Mouse (Mus musculus) cerebral cortex, adult 2 months (tissue): ENCODE measurements around the gene Srms.

Experiments
- WGBS: fragments of 180-500 bp; shearing (Covaris S2); methylation state at CpG from one replicate; pipeline ENCODE4 v1.1.7; 2018; 5-methylcytosine and 5-hydroxymethylcytosine counted together

The Srms gene

DNA sequence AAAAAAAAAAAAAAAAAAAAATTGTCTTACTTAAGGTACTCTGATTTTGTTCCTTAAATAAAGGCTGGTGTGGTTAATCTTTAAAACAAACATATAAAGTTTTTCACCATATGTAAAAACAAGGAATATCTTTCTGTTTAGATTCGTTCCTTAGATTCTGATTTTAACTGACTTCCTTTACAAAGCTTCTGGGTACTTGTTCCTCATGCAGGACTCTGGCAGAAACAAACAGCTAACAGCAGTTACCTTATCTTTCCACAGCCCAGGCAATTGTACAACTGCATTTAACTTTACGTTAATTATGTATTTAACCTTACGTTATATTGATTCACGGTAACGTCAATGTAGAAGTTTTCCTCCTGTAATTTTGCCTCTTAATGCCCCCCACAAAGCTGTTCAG lies 46.5 kb downstream of the Srms start:
- 89% methylated on average over 5 of the region's 5 CpGs for WGBS

DNA sequence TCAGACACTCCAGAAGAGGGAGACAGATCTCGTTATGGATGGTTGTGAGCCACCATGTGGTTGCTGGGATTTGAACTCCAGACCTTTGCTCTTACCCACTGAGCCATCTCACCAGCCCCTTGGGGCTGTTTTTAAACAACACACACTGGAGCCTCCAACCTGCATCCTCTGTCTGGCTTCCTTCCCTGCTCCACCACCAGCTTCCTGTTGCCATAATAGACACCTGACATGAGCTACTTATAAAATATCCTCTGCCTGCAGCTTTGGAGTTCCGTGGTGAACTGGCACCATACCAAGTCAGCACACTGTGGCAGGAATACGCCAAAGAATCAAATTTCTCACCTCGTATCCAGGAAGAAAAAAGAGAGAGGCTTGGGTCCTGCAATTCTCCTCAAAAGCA lies 52.2 kb downstream of the Srms start:
- 24% methylated on average over 4 of the region's 4 CpGs for WGBS

DNA sequence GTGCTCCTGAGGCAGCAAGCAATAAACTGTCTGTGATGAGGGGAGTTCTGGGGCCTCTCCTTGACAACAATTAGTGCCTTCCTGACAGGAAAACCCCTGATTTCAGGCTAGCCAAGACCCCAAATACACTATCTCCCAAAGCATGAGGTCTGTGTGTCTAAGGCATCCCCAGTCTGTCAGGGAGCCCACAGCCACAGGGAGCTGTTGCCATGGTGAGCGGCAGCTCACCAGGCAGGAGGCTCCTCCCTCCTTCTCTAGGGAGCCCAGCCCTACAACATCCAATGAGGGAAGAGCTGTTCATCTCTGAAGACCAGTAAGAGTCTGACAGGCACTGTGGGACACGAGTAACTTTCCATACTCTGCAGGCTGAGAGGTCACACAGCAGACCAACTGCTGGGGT lies 53.2 kb downstream of the Srms start:
- 7% methylated on average over 2 of the region's 2 CpGs for WGBS

DNA sequence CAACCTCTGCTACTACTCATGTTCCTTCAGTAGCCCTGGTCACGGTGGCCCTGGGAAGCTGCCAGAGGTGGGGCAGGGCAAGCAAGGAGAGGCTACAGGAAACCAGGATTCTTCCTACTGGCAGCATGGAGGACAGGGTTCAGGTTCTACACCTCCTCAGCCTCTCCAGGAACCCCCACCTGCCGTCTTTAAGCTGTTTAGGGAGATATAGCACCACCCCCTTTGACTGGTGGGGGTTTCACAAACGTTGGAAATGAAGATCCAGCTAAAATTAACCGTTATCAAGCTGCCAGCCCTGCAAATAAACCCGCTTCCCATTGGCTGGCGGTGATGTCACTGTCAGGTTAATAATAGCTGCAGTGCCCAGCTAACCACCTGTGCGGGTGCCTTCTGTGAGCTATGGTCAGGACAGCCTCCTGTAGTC lies 53.9 kb downstream of the Srms start:
- WGBS, result 18% methylated on average over 7 of the region's 7 CpGs

DNA sequence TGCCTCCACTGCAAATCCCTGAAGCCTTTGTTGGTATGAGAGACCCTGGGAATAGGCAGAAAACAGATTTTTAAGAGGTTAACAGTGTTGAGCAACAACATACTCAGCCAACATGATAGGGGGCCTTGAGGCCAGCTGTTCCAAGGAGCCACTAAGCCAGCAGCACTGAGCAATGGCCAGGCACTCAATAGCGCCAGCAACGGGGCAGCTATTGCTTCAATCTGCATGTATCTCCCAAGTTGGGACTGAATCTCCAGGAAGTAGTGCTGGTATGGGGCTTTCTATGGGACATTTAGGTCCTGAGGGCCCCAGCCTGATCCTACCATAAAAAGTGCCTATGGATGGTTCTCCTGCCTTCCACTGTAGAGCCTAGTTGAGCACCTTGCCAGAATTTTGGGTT lies 54.5 kb downstream of the Srms start:
- WGBS, result 69% methylated on average over 2 of the region's 2 CpGs

DNA sequence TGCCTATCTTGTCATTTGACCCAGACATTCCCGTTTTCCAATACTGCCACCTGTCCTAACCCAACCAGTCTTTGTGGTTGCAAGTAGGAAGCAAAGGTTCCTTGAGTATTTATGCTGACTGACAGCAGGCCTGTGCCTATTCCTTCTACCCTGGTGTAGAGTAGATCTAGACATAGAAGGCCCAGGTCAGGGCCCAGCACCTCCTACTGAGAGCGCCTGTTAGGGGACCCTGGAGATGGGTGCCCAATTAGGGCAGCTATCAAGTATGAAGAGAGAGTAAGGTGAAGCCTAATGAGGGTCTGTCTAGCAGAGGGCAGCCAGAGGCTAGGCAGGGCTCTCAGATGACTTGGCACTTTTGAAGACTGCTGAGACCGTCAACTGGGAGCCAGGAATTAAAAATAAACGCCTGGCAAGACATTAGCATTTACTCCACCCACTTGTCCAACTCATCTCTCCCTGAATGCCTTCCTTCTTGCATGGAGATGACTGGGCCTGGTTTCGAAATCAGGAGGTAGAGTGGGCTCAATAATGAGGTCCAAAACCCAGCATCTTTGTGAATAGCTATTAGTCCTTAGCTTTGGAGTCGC lies 55.2 kb downstream of the Srms start:
- 49% methylated on average over 6 of the region's 6 CpGs for WGBS

DNA sequence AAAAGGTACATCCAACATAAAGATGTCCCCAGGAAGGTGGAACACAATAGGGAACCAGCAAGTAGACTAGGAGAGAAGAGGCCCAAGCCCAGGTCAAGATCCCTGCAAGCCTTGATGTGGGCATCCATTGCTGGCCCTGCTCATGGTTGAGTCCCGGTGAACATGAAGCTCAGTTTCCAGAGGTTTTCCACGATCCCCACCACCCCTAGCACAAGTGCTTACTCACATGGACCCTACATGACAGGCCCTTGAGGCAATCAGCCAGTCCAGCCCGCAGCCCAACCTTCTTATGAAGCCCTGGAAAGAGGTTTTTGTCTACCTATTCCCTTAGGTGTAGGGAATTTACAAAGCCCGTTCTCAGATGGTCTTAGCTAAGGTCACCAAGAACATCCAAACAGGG lies 55.8 kb downstream of the Srms start:
- WGBS, result 65% methylated on average over 4 of the region's 4 CpGs

DNA sequence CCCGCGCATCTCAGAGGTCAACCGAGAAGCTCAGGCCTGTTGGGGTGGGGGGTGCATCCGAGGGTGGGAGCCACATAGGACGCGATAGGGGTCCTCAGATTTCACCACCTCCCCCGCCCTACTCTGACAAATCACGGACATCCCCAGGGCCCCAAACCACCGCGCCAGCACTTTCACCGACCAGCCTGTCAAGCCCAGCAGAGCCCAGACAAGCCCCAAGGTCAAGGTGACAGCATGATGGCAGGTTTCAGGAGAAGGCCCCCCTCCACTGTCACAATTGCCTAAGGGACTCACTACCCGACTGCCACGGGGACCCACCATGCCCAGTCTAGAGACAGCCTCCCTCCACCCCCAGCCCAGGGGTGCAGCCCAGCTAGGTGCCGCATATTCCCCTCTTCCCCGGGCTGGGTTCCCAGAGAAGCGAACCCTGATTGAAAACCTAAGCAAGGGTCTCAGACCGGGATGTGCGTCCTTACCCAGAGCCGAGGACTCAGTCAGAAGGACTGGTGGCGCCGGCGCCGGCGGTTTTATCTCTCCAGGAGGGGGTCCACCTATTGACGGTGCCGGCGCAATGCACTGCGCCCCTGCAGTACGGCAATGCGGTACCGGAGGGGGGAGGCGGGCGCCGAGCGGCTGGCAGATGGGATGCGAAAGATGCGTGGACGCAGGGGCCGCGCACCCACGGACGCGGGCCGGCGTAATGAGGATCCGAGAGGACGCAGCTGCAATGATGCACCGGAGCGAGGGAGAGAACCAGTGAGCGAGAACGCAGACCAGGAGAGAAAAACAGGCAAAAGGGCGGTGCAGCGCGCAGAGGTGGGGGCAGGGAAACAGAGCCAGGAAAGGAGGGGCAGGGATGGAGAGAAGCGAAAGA lies 56.5 kb downstream of the Srms start, which contains the start of gene Eef1a2:
Gene Eef1a2 (minus strand): TSS at position 767 of the 874 bp plus-strand sequence.
- WGBS, result 3% methylated on average over 55 of the region's 55 CpGs

DNA sequence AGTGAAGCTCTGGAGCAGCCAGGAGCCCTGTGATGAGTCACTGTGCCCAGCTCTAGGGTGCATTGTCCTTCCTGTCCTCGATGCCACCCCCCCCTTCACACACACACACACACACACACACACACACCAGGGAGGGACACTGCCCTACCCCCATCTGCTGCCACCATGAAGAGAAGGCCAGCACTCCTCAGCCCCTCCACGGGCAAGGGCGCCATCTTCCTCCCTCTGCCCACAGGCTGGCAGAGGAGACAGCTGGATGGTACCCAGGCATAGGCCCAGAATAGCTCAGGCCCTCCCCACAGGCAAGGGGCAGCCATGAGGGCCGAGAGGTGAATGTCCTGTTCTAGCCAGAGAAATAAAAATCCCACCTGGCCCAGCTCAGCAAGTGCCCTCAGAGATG lies 57.2 kb downstream of the Srms start:
- WGBS, result 15% methylated on average over 4 of the region's 4 CpGs
